Mouse (Mus musculus): Measurements from ENCODE around the gene Olfr370. TPM values are rescaled to one million over a fixed set of nuclear protein-coding genes. Genes with fewer than 3 reads are reported as not detected.

Olfr370 gene
- polyA plus RNA-seq, 1 experiment from 2014 or later: 0.09 TPM

DNA sequence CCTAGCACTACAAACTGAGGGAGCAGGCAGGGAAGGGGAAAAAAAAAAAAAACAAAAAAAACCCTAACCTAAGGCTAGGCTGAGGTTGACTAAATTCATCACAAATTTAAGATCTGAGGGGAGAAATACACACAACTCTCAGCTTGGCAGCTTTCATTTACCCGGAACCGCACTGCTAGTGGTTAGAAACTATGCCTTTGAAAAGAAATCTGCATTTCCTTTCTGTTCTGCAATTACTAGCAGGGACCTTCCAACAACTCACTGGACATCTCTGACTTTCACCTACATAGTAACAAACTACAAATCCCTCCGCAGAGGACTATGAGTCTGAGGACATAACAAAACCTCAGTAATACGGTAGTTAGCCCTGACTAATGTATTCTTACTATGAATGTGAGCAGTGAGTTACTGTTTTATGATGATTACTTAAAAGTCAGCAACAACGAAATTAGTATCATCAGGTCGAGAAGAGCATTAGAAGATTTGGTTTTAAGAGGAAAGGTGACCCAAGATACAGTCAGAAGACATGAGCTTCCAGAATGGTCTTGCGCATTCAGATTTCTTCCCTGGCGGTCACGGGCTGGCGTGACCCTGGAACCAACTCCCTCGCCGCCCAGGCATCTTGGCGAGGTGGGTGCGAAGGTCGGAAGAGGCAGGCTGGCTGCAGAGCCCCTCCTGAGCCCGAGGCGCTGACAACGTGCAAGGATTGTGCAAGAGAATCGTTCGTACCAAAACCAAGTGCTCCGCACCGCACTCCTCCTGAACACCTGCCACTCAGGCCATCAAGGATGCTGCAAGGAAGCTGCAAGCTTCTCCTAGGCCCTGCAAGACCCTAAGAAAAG, 58.0 kb downstream of the Olfr370 start:
- peaks cover 49% of the 10 kb centered on the region for H3K4me1 ChIP-seq (replicated peaks)
- no peaks in the 10 kb centered on the region for H3K27me3 ChIP-seq
- ATAC-seq (ENCODE audit: low FRiP score): no peak
- H3K36me3 ChIP-seq: 0 out of 2 replicates have a peak, but pooled peaks cover 5% of the 10 kb centered on the region
- H3K9ac ChIP-seq: peak overlapping the region; percentile 98
- peak overlapping the region; percentile 95 for H3K27ac ChIP-seq
- H3K9me3 ChIP-seq: no peaks in the 10 kb centered on the region
- WGBS: 4% methylated on average over 22 of the region's 22 CpGs
- H3K4me3 ChIP-seq: peak overlapping the region; percentile 98
- peak overlapping the region; percentile 90 for H3K4me2 ChIP-seq

DNA sequence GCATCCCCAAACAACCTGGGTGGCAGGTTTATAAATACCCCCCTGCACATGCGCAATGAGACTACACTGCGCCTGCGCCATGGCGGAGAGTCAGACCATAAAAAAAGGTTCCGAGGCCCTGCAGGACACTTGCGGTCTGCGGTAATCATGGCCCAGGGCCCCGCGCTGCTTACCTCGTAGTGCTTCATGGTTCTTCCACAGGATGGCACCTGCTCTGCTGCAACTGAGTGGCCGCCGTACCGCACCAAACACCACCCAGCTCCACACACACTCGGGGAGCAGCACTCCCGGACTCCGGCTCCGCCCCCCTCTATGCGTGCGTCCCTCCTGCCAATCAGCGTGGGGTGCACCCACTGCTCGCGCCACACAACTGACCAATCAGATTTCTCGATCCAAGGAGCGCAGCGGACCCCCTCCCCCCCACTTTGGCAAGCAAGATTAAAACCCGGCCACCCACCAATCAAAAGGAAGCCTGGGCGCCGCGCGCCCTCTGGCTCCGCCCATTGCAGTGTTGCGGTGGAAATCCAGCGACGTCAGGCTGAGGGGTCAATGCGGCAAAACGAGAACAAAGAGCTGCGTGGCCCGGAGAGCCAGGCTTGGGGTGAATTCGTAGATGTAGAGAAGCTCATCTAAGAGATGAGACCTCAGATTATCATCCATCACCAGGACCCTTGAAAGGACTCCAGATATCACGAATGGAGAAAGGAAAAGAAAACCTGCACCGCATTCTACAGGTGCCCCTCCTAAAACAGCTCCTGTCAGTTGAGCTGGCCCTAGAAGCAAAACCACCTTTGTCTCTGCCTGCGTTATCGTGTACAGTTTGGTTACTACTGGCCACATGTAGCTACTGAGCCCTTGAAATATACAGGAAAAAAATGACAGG, 58.8 kb downstream of the Olfr370 start:
- peak overlapping the region; percentile 95 for H3K27ac ChIP-seq
- H3K4me2 ChIP-seq: peak overlapping the region; percentile 90
- H3K27me3 ChIP-seq: no peaks in the 10 kb centered on the region
- peak overlapping the region; percentile 98 for H3K9ac ChIP-seq
- peak; percentile 98 for ATAC-seq (ENCODE audit: low FRiP score)
- WGBS: under 1% methylated on average over 43 of the region's 43 CpGs
- no peaks in the 10 kb centered on the region for H3K9me3 ChIP-seq
- H3K4me1 ChIP-seq (replicated peaks): peaks cover 41% of the 10 kb centered on the region
- H3K4me3 ChIP-seq: peak overlapping the region; percentile 98
- H3K36me3 ChIP-seq: 0 out of 2 replicates have a peak, but pooled peaks cover 5% of the 10 kb centered on the region

Other genes starting within 250 kb of the Olfr370 start
- gene Ucp1, start 245.4 kb upstream of the Olfr370 start, polyA plus RNA-seq (2015; fragmentation: Nextera tagmentation; extraction: Ambion mirVana): 0.12 and 0.30 TPM in 2 replicates
- gene Elmod2, start 203.3 kb upstream of the Olfr370 start, polyA plus RNA-seq (2015; fragmentation: Nextera tagmentation; extraction: Ambion mirVana): 23.7 and 25.8 TPM in 2 replicates
- not detected in 2 replicates for gene Mgat4d, start 187.3 kb upstream of the Olfr370 start, polyA plus RNA-seq (2015; fragmentation: Nextera tagmentation; extraction: Ambion mirVana)
- gene Clgn, start 145.9 kb upstream of the Olfr370 start, polyA plus RNA-seq (2015; fragmentation: Nextera tagmentation; extraction: Ambion mirVana): 9.2 and 9.6 TPM in 2 replicates
- 226 and 241 TPM in 2 replicates for gene Scoc, start 77.4 kb upstream of the Olfr370 start, polyA plus RNA-seq (2015; fragmentation: Nextera tagmentation; extraction: Ambion mirVana)
- 375 and 381 TPM in 2 replicates for gene Ndufb7, start 30.9 kb downstream of the Olfr370 start, polyA plus RNA-seq (2015; fragmentation: Nextera tagmentation; extraction: Ambion mirVana)
- gene Tecr, start 72.2 kb downstream of the Olfr370 start, polyA plus RNA-seq (2015; fragmentation: Nextera tagmentation; extraction: Ambion mirVana): 998 and 1,025 TPM in 2 replicates
- 54.1 and 54.2 TPM in 2 replicates for gene Dnajb1, start 72.4 kb downstream of the Olfr370 start, polyA plus RNA-seq (2015; fragmentation: Nextera tagmentation; extraction: Ambion mirVana)
- 155 and 159 TPM in 2 replicates for gene Gipc1, start 116.9 kb downstream of the Olfr370 start, polyA plus RNA-seq (2015; fragmentation: Nextera tagmentation; extraction: Ambion mirVana)
- 0.38 and 0.70 TPM in 2 replicates for gene Ptger1, start 130.9 kb downstream of the Olfr370 start, polyA plus RNA-seq (2015; fragmentation: Nextera tagmentation; extraction: Ambion mirVana)
- gene Pkn1, start 163.4 kb downstream of the Olfr370 start, polyA plus RNA-seq (2015; fragmentation: Nextera tagmentation; extraction: Ambion mirVana): 20.7 and 23.7 TPM in 2 replicates
- 116 and 119 TPM in 2 replicates for gene Ddx39, start 179.4 kb downstream of the Olfr370 start, polyA plus RNA-seq (2015; fragmentation: Nextera tagmentation; extraction: Ambion mirVana)
- 12.3 and 13.0 TPM in 2 replicates for gene Adgre5, start 205.5 kb downstream of the Olfr370 start, polyA plus RNA-seq (2015; fragmentation: Nextera tagmentation; extraction: Ambion mirVana)